Mouse (Mus musculus) liver, adult 2 months (tissue): Measurements from ENCODE around the gene Slc39a11.

Experiments used
- CTCF ChIP-seq: fragments of 200-500 bp; IDR thresholded peaks from 2 replicates; pipeline ENCODE4 v1.5.1; 2011; ENCODE audit warnings: low read depth, low read length, control low read depth
- POLR2A ChIP-seq: fragments of 200-500 bp; IDR thresholded peaks from 2 replicates; pipeline ENCODE4 v1.6.1; 2011; ENCODE audit warnings: low read length, control low read depth; ENCODE audit not compliant: insufficient read depth; ENCODE audit errors: extremely low read depth

DNA sequence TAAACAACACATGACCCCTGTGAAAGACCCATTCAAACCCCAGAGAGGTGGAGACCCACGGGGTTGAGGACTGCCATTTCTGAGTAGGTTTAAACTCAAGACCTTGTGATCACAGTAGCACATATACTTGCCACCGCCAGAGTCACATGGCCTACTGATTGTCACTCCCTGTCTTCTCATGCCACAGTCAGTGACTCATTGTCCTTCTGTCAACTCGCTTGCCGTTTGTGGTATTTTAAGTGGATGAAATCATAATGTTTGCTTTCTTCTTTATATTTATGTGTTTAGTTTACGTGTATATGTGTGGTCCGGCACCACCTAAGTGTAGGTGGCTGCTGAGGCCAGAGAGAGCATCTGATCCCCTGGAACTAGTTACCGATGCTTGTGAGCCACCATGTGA is 112.2 kb downstream of the Slc39a11 start:
- TF ChIP-seq CTCF (no peak), POLR2A (no peak)
